Mouse (Mus musculus) liver, embryonic 16.5 days (tissue): Measurements from ENCODE around the gene Atp8a1. TPM values are rescaled to one million over a fixed set of nuclear protein-coding genes. Genes with fewer than 3 reads are reported as not detected.

Experiments
- ATAC-seq: fragments of 200-750 bp; cut with Nextera tagmentation; 2 replicates; pipeline ENCODE4 v1.8.0; 2017; ENCODE audit warnings: low read depth, mild to moderate bottlenecking, moderate number of reproducible peaks, moderate library complexity
- H3K27ac ChIP-seq: fragments of 300-500 bp; sonication (generic); 2 replicates; pipeline ENCODE4 v1.5.1; 2014; ENCODE audit warnings: mild to moderate bottlenecking, low read length
- H3K27me3 ChIP-seq: fragments of 300-500 bp; sonication (generic); 2 replicates; pipeline ENCODE4 v1.6.1; 2014; ENCODE audit warnings: low read depth, low read length, mixed read lengths; ENCODE audit not compliant: control insufficient read depth, insufficient read depth
- H3K36me3 ChIP-seq: fragments of 300-500 bp; sonication (generic); 2 replicates; pipeline ENCODE4 v1.6.1; 2014; ENCODE audit warnings: mild to moderate bottlenecking; ENCODE audit not compliant: control insufficient read depth, insufficient read depth
- H3K4me1 ChIP-seq: fragments of 300-500 bp; sonication (generic); 2 replicates; pipeline ENCODE4 v1.6.1; 2014; ENCODE audit warnings: low read depth, low read length, mixed read lengths; ENCODE audit not compliant: control insufficient read depth
- H3K4me2 ChIP-seq: fragments of 300-500 bp; sonication (generic); 2 replicates; pipeline ENCODE4 v1.6.1; 2014; ENCODE audit warnings: low read depth, low read length, mixed read lengths
- H3K4me3 ChIP-seq: fragments of 300-500 bp; sonication (generic); 2 replicates; pipeline ENCODE4 v1.5.1; 2014; ENCODE audit warnings: low read depth, mild to moderate bottlenecking, low read length
- H3K9ac ChIP-seq: fragments of 300-500 bp; sonication (generic); 2 replicates; pipeline ENCODE4 v1.6.1; 2014; ENCODE audit warnings: low read depth, low read length
- H3K9me3 ChIP-seq: fragments of 300-500 bp; sonication (generic); replicated peaks from 2 replicates; pipeline ENCODE4 v1.6.1; 2016; ENCODE audit warnings: low read length; ENCODE audit not compliant: control insufficient read depth
- WGBS: fragments of 180-500 bp; shearing (Covaris S2); extraction: QIAGEN DNeasy Blood & Tissue Kit; methylation state at CpG from one replicate; pipeline ENCODE4 v1.1.7; 2014; ENCODE audit not compliant: insufficient replicate concordance; 5-methylcytosine and 5-hydroxymethylcytosine counted together
- polyA plus RNA-seq: library from polyadenylated mRNA; unstranded; fragments of >200 nt; fragmentation: Nextera tagmentation; extraction: Ambion mirVana; gene quantifications from 2 replicates; pipeline ENCODE4 v1.2.1, GENCODE M21; 2015

Gene Atp8a1
- polyA plus RNA-seq, 1 experiment from 2014 or later, result 40.9 TPM

DNA sequence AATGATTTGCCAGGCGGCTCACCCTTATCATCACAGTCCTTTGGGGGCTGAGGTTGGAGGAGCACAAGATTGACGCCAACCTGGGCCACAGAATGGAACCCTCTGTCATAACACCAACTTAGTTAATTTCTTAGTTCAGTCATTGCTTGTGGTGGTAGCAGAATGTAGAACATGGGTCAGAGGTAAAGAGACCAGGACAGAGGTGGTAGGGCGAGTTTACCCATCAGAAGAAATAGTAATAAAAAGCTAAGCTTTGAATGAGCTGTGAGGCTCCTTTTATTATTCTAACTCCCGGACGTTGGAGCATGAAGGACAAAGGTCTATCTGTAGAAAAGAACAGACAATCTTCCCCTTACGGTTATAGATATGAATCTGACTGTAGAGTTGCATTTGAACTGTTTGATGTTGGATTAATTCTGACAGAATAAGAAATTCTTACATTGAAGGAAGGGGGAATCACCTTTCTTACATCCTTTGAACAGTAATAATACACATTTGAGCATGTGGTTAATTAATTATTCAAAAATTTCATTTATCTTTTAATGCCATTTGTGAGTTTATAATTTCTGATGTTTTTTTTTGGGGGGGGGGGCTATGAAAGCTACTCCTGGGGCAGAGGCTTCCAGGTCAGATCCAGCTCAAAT, 7.9 kb upstream of the Atp8a1 start:
- Histone ChIP-seq H3K4me3 (no peak overlapping the region), H3K4me1 (no peaks in the 10 kb centered on the region), H3K4me2 (no peak overlapping the region), H3K9me3 (no peaks in the 10 kb centered on the region), H3K27me3 (no peaks in the 10 kb centered on the region), H3K36me3 (no peaks in the 10 kb centered on the region), H3K27ac (no peak overlapping the region), H3K9ac (no peak overlapping the region)
- no peak for ATAC-seq
- WGBS, result 52% methylated on average over 6 of the region's 6 CpGs

DNA sequence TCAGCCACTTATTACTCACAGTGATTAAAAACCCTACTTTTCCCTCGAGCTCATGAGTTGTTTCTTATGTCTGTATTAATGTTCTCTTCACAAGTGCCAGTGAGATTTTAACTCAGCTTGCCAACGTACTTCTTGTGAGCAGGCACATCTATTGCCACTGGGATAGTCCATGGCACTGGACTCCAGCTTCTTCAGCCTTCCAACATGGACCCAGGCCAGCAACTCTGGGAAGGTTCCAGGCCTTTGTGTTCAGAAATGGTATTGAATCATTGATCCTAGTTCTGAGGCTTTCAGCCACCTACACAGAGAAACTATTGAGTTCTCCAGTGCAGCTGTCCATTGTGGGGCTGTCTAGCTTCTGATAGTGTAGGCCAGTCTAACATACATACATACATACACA, 5.6 kb upstream of the Atp8a1 start:
- H3K27me3 ChIP-seq, result no peaks in the 10 kb centered on the region
- H3K4me2 ChIP-seq, result no peak overlapping the region
- ATAC-seq, result no peak
- H3K36me3 ChIP-seq, result no peaks in the 10 kb centered on the region
- H3K4me1 ChIP-seq, result peaks cover 13% of the 10 kb centered on the region
- H3K27ac ChIP-seq, result no peak overlapping the region
- H3K9ac ChIP-seq, result no peak overlapping the region
- H3K9me3 ChIP-seq, result no peaks in the 10 kb centered on the region
- WGBS, result 62% methylated on average over 2 of the region's 2 CpGs
- H3K4me3 ChIP-seq, result no peak overlapping the region

DNA sequence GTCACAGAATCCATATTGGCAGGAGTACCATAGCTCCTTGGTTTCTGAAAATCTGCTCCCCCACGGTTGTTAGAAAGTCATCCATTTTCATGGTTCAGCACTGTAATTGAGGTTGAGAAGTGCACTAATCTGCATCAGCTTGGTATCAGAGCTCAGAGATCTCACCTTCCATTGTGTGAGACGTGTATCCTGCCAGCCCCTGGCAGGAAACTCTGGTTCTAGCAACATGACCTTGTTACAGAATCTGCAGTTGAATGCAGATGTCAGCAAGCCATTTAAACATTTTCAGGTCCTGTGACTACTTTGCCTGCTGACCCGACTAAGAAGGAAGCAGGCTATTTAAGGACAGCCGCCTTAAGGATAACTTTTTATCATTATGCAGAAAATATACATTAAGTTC, 2.2 kb upstream of the Atp8a1 start:
- no peak overlapping the region for H3K4me3 ChIP-seq
- no peaks in the 10 kb centered on the region for H3K9me3 ChIP-seq
- H3K27ac ChIP-seq, result no peak overlapping the region
- H3K4me2 ChIP-seq, result no peak overlapping the region
- 69% methylated on average over 4 of the region's 4 CpGs for WGBS
- H3K27me3 ChIP-seq, result no peaks in the 10 kb centered on the region
- no peak overlapping the region for H3K9ac ChIP-seq
- H3K36me3 ChIP-seq, result no peaks in the 10 kb centered on the region
- ATAC-seq, result no peak
- peaks cover 27% of the 10 kb centered on the region for H3K4me1 ChIP-seq

DNA sequence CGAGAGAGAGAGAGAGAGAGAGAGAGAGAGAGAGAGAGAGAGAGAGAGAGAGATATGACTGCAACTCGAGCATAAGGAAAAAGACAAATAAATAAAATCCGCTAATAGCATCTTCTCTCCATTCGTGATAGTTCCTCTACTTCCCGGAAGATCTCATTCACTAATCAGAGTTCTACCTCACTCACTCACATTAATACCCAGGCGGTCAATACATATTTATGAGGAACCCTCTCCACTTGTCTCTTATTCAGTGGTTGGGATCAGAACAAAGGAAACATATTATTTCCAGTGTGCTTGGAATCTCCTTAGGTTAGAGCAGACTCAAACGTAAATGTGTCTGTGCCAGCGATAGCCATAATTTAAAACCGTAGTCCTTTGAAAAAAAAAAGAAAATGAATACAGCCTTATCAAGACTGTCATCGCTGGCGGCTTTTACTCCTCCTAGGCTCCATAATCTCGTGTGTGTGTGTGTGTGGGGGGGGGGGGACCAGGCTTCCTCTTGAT, 1.3 kb upstream of the Atp8a1 start:
- Histone ChIP-seq H3K9me3 (no peaks in the 10 kb centered on the region), H3K27me3 (no peaks in the 10 kb centered on the region), H3K4me2 (peak overlapping the region; percentile 98), H3K4me3 (no peak overlapping the region), H3K9ac (no peak overlapping the region), H3K4me1 (peaks cover 36% of the 10 kb centered on the region), H3K27ac (no peak overlapping the region; the same call in 1 of the 2 replicates), H3K36me3 (no peaks in the 10 kb centered on the region)
- ATAC-seq, result no peak
- WGBS, result 39% methylated on average over 12 of the region's 12 CpGs

DNA sequence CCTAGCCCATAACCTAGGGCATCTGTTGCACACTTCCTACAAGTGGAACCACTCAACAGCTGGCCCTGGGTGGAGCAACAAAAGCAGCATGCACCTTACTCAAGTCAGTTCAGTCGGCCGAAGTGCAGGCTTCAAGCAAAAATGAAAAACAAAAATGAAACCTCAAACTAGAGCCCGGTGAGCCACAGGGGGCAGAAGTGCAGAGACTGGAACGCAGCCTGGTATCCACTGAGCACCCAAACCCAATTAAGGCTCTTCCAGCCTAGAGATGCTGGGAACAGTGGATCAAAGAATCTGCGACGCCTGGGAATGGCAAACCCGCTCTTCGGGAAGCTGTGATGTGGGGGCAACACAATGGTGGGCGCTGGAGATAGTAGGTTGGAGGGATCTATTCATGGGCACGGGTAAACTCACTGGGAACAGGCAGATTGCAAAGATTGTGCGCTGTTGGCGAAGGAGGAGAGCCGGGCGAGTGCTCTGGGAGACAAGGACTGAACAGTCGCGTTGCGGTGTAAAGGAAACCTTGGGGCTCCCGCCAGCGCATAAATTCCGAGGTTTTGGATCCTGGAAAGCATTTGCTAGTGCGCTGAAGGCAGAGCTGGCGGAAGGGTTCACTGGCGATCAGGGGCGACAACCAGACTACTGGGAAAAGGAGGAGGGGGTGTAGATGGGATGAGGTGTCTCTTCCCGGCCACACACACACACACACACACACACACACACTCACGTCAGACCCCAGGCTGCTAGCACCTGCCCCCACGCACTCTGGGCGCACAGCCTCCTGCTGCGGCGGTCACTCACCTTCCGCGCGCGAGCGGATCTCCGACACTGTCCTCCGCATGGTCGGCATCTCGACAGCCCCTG, 641 bp downstream of the Atp8a1 start:
- ATAC-seq, result no peak
- Histone ChIP-seq H3K4me2 (peak overlapping the region; percentile 98), H3K27ac (peak overlapping the region; percentile 72), H3K9ac (peak overlapping the region; percentile 92), H3K27me3 (no peaks in the 10 kb centered on the region), H3K36me3 (no peaks in the 10 kb centered on the region), H3K9me3 (no peaks in the 10 kb centered on the region), H3K4me3 (peak overlapping the region; percentile 95), H3K4me1 (peaks cover 38% of the 10 kb centered on the region)
- under 1% methylated on average over 37 of the region's 39 CpGs for WGBS

DNA sequence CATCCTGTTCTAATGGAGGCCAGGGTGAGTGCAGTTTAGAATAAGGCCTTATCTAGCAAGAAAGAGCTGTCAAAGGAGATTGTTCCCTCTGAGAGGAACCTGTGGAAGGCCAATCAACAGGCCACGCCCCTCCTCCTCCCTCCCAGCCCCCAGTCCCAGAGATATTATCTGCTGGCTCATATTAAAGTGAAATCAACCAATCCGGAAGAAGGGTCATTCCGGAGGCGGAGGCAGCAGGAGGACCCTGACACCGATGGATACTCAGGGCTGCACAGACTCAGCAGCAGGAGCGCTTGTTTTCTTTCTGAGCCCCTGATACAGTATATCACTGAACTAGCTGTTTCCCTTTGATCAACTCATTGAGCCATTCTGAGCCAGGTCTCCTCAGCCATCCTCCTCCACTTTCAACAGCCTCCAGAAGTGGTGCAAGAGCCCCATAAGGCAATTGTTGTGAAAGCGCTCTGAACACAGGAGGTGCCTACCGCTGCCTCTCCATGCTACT, 2.0 kb downstream of the Atp8a1 start:
- H3K4me1 ChIP-seq, result peaks cover 38% of the 10 kb centered on the region

DNA sequence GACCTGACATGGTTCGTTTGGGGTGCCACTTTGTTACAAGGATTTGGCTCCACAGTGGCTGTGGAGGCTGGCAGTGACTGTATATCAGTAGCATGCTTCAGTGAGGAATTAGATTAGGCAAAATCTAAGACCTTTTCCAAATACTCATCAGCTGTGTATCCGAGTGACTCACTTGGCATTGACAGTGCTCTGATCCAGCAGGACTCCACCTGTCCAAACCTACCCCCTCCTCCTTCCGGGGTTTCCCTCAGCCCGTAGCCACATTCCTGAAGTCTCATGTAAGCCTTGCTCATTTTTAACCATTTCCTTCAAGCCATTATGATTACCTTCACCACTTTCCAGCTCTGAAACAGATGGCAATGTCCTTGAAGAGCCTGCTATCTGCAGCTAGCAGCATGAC, 3.2 kb downstream of the Atp8a1 start:
- H3K4me3 ChIP-seq, result no peak overlapping the region
- no peak for ATAC-seq
- no peak overlapping the region for H3K4me2 ChIP-seq
- WGBS, result 70% methylated on average over 4 of the region's 4 CpGs
- no peaks in the 10 kb centered on the region for H3K9me3 ChIP-seq
- no peak overlapping the region; the same call in 1 of the 2 replicates for H3K9ac ChIP-seq
- peaks cover 36% of the 10 kb centered on the region for H3K4me1 ChIP-seq
- H3K36me3 ChIP-seq, result no peaks in the 10 kb centered on the region
- no peak overlapping the region; the same call in 1 of the 2 replicates for H3K27ac ChIP-seq
- H3K27me3 ChIP-seq, result no peaks in the 10 kb centered on the region

More for the DNA sequence above, 2.0 kb downstream of the Atp8a1 start:
- Histone ChIP-seq H3K27me3 (no peaks in the 10 kb centered on the region), H3K27ac (peak overlapping the region; percentile 77), H3K4me3 (peak overlapping the region; percentile 95), H3K9ac (peak overlapping the region; percentile 41), H3K9me3 (no peaks in the 10 kb centered on the region), H3K4me2 (peak overlapping the region; percentile 98), H3K36me3 (no peaks in the 10 kb centered on the region)
- ATAC-seq, result peak; percentile 10
- 5% methylated on average over 8 of the region's 8 CpGs for WGBS

DNA sequence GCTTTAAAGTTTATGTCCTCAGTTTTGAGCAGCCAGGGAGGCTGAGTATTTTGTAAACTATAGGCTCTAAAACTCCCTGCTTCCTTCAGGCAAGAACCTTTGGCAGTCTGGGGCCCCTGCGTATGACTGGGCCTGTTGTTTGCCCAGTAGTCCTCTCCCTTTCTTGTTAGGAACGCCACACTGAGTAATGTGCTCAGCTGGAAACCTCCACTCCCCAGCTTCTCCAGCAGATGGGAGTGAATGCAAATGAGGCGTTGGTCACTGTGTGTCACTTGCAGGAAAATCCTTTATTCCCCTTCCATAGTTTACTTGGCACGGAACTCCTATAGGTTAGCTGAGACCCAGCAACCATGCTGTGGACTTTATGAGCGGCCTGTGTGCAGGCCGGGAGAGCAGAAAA, 4.9 kb downstream of the Atp8a1 start:
- no peak overlapping the region for H3K9ac ChIP-seq
- 77% methylated on average over 6 of the region's 6 CpGs for WGBS
- no peaks in the 10 kb centered on the region for H3K36me3 ChIP-seq
- H3K27ac ChIP-seq, result no peak overlapping the region
- no peak overlapping the region for H3K4me3 ChIP-seq
- ATAC-seq, result no peak
- H3K27me3 ChIP-seq, result no peaks in the 10 kb centered on the region
- H3K9me3 ChIP-seq, result no peaks in the 10 kb centered on the region
- no peak overlapping the region for H3K4me2 ChIP-seq
- H3K4me1 ChIP-seq, result peaks cover 23% of the 10 kb centered on the region

DNA sequence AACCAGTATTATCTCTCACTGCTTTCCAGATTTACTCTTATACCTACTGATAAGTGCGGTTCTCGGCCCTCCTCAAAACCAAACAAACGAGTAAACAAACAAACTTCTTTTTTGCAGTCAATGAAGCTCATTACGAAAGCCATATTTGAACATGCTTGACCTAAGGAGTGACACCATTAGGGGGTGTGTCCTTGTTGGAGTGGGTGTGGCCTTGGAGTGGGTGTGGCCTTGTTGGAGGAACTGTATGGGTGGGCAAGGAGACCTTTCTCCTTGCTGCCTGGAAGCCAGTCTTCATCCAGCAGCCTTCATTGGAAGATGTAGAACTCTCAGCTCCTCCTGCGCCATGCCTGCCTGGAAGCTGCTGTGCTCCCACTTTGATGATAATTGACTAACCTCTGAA, 13.4 kb downstream of the Atp8a1 start:
- peak; percentile 27; the same call in 1 of the 2 replicates for ATAC-seq
- no peaks in the 10 kb centered on the region for H3K27me3 ChIP-seq
- no peak overlapping the region for H3K4me3 ChIP-seq
- H3K4me2 ChIP-seq, result peak overlapping the region; percentile 18; the same call in 1 of the 2 replicates
- peaks cover 35% of the 10 kb centered on the region for H3K4me1 ChIP-seq
- H3K36me3 ChIP-seq, result no peaks in the 10 kb centered on the region
- no peak overlapping the region for H3K9ac ChIP-seq
- no peaks in the 10 kb centered on the region for H3K9me3 ChIP-seq
- no peak overlapping the region for H3K27ac ChIP-seq
- WGBS, result 67% methylated on average over 5 of the region's 5 CpGs
